In the genomic region with DNA sequence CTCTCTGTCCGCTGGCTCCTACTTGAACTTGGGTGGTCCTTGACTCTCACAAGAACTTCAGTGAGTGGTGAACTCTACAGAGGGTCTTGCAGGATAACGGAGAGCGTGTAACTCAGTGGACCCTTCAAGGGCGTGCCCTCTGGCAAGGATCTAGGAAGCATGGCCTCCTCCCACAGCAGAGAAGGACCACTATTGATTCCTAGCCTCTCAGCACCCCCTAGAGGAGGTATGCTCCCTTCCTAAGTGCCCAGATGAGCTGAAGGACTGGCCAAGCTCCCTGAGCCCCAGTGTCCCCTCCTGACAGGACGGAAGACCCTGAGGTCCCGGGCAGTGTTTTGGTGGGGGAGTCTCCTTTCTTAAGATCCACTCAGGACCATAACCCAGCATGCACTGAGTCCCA, we compare ENCODE assay signal across 10 mouse cellular contexts. TPM values are rescaled to one million over a fixed set of nuclear protein-coding genes. Genes with fewer than 3 reads are reported as not detected.
DNase-seq lines count a peak whose midpoint lies in the region; ATAC-seq lines count a peak whose summit lies in the region.
"Had no signal": no experiment of that assay in that cellular context is flagged by ENCODE, and none has a peak within 500 bp of the region (broad histone marks: within the 10 kb centered on the region; RNA-seq: fewer than 3 reads in every experiment).

No protein-coding gene starts in this region.

- 73% methylated on average over 6 of the region's 6 CpGs for WGBS in heart, embryonic 16.5 days
- WGBS in midbrain, embryonic 14.5 days, result 86% methylated on average over 6 of the region's 6 CpGs

- 0 out of 2 replicates have a peak, but pooled peaks have one; percentile 54 for ATAC-seq in heart, embryonic 16.5 days (replicated peaks; ENCODE audit: extremely low read depth, insufficient read depth, low FRiP score)
- peak; percentile 55 for ATAC-seq in megakaryocyte progenitor cell, adult 5-6 weeks (replicated peaks; ENCODE audit: poor library complexity)
- ATAC-seq in midbrain, embryonic 14.5 days (ENCODE audit: low FRiP score, low TSS enrichment), result no peak

- H3K9ac ChIP-seq in heart, embryonic 16.5 days (ENCODE audit: low read length), result no peak overlapping the region
- H3K9ac ChIP-seq in midbrain, embryonic 14.5 days (replicated peaks; ENCODE audit: low read length), result no peak overlapping the region

- no peaks in the 10 kb centered on the region for H3K4me1 ChIP-seq in heart, embryonic 16.5 days (ENCODE audit: control insufficient read depth, insufficient read depth, low read length)
- H3K4me1 ChIP-seq in midbrain, embryonic 14.5 days (ENCODE audit: control insufficient read depth, insufficient read depth, low read length), result peaks cover 7% of the 10 kb centered on the region

- H3K27ac ChIP-seq in heart, embryonic 16.5 days (ENCODE audit: low read length), result no peak overlapping the region
- H3K27ac ChIP-seq in midbrain, embryonic 14.5 days (replicated peaks; ENCODE audit: low read depth, low read length), result no peak overlapping the region

- H3K4me2 ChIP-seq in heart, embryonic 16.5 days (ENCODE audit: low read depth, low read length), result no peak overlapping the region
- H3K4me2 ChIP-seq in midbrain, embryonic 14.5 days (ENCODE audit: low read length), result no peak overlapping the region

- no peaks in the 10 kb centered on the region for H3K36me3 ChIP-seq in heart, embryonic 16.5 days (ENCODE audit: control insufficient read depth, insufficient read depth)
- H3K36me3 ChIP-seq in midbrain, embryonic 14.5 days (ENCODE audit: control insufficient read depth, insufficient read depth, low read length), result 0 out of 2 replicates have a peak, but pooled peaks cover 4% of the 10 kb centered on the region

- no peaks in the 10 kb centered on the region for H3K27me3 ChIP-seq in heart, embryonic 16.5 days (ENCODE audit: control insufficient read depth, insufficient read depth, low read length)
- no peaks in the 10 kb centered on the region for H3K27me3 ChIP-seq in midbrain, embryonic 14.5 days (ENCODE audit: control insufficient read depth, insufficient read depth, low read length)

- no peaks in the 10 kb centered on the region for H3K9me3 ChIP-seq in heart, embryonic 16.5 days (replicated peaks; ENCODE audit: control insufficient read depth, low read length)
- H3K9me3 ChIP-seq in midbrain, embryonic 14.5 days (ENCODE audit: control insufficient read depth, low read length), result no peaks in the 10 kb centered on the region

- DNase-seq in adrenal gland, postnatal 10 days, result peak; percentile 50
- DNase-seq in adrenal gland, postnatal 4 days (ENCODE audit: low spot score in 2 of 2), result no peak
- DNase-seq in left cerebral cortex, adult 11 months (ENCODE audit: low spot score), result peak; percentile 55
- no peak for DNase-seq in left cerebral cortex, postnatal 25 days (ENCODE audit: low spot score in 2 of 2)
- DNase-seq in spleen, postnatal 36 days (ENCODE audit: low spot score in 2 of 2), result no peak
- DNase-seq in midbrain, embryonic 14.5 days, result no peak
- DNase-seq: thymus, adult 2 months had no signal

- no peak overlapping the region for H3K4me3 ChIP-seq in heart, embryonic 16.5 days (ENCODE audit: low read length)
- no peak overlapping the region for H3K4me3 ChIP-seq in midbrain, embryonic 14.5 days (replicated peaks; ENCODE audit: low read depth, low read length)

- intact Hi-C loops in left cerebral cortex, postnatal 25 days (cut with DNase I), result loop anchor here (2.0 kb wide), 1 partner anchor 172 kb away; no protein-coding TSS in a partner anchor

RNA-seq across cellular contexts. Expression of a gene that starts 10.1 kb away (rescaled TPM):
- 1 to 10 TPM; 1.5 to 3.0 TPM for total RNA-seq in adrenal gland, postnatal 10 days (2021)
- total RNA-seq in adrenal gland, postnatal 4 days (2021), result 1 to 10 TPM; 2.9 to 3.5 TPM
- total RNA-seq in left cerebral cortex, postnatal 25 days (2021), result 10 to 100 TPM; 43.3 to 49.4 TPM
- polyA plus RNA-seq in heart, embryonic 16.5 days (2015; fragmentation: Nextera tagmentation; extraction: Ambion mirVana), result 10.6 and 11.4 TPM in 2 replicates
- total RNA-seq in megakaryocyte progenitor cell, adult 5-6 weeks (2015), result 3.1 and 6.1 TPM in 2 replicates
- total RNA-seq in megakaryocyte progenitor cell, adult 5-6 weeks (2017), result 5.3 and 6.5 TPM in 2 replicates
- polyA plus RNA-seq in midbrain, embryonic 14.5 days (2014; fragmentation: Nextera tagmentation; extraction: Ambion mirVana), result 11.5 and 14.4 TPM in 2 replicates

RNA-seq across cellular contexts. Expression of a gene that starts 32.8 kb away (rescaled TPM):
- total RNA-seq in adrenal gland, postnatal 10 days (2021), result 1 to 10 TPM; 2.0 to 9.6 TPM
- total RNA-seq in adrenal gland, postnatal 4 days (2021), result 1 to 10 TPM; 1.8 to 3.4 TPM
- total RNA-seq in left cerebral cortex, postnatal 25 days (2021), result not detected
- 2.0 and 3.3 TPM in 2 replicates for polyA plus RNA-seq in heart, embryonic 16.5 days (2015; fragmentation: Nextera tagmentation; extraction: Ambion mirVana)
- total RNA-seq in megakaryocyte progenitor cell, adult 5-6 weeks (2015), result not detected in 2 replicates
- not detected in 2 replicates for total RNA-seq in megakaryocyte progenitor cell, adult 5-6 weeks (2017)
- not detected in 2 replicates for polyA plus RNA-seq in midbrain, embryonic 14.5 days (2014; fragmentation: Nextera tagmentation; extraction: Ambion mirVana)
- total RNA-seq: hematopoietic stem cell, adult 5-6 weeks had no signal

RNA-seq across cellular contexts. Expression of a gene that starts 39.2 kb away (rescaled TPM):
- total RNA-seq in adrenal gland, postnatal 10 days (2021), result 10 to 100 TPM; 39.9 to 48.3 TPM
- 10 to 100 TPM; 53.9 to 60.4 TPM for total RNA-seq in adrenal gland, postnatal 4 days (2021)
- 10 to 100 TPM; 67.2 to 72.9 TPM for total RNA-seq in left cerebral cortex, postnatal 25 days (2021)
- polyA plus RNA-seq in heart, embryonic 16.5 days (2015; fragmentation: Nextera tagmentation; extraction: Ambion mirVana), result 57.5 and 60.4 TPM in 2 replicates
- total RNA-seq in megakaryocyte progenitor cell, adult 5-6 weeks (2015), result 42.1 and 45.9 TPM in 2 replicates
- total RNA-seq in megakaryocyte progenitor cell, adult 5-6 weeks (2017), result 43.3 and 71.6 TPM in 2 replicates
- polyA plus RNA-seq in midbrain, embryonic 14.5 days (2014; fragmentation: Nextera tagmentation; extraction: Ambion mirVana), result 121 and 151 TPM in 2 replicates

Comparison
In these comparisons a context has a peak if more than half of its experiments do, and no peak if none do; other contexts are left out.
1. DNase-seq: peak in adrenal gland, postnatal 10 days (single experiment) and left cerebral cortex, adult 11 months (single experiment); none in adrenal gland, postnatal 4 days (0 of 2), left cerebral cortex, postnatal 25 days (0 of 2), spleen, postnatal 36 days (0 of 2) and midbrain, embryonic 14.5 days (single experiment).
2. RNA of a gene that starts 10.1 kb away (total RNA-seq): 43.3 to 49.4 TPM in left cerebral cortex, postnatal 25 days; 3.1 to 6.5 TPM in megakaryocyte progenitor cell, adult 5-6 weeks, 2.9 to 3.5 TPM in adrenal gland, postnatal 4 days and 1.5 to 3.0 TPM in adrenal gland, postnatal 10 days; every median in the first group is over 4 times any median in the second.